Mouse (Mus musculus) heart, embryonic 15.5 days (tissue): Measurements from ENCODE around the gene H2-Q7. TPM values are rescaled to one million over a fixed set of nuclear protein-coding genes. Genes with fewer than 3 reads are reported as not detected.

Experiments used
- ATAC-seq: fragments of 200-750 bp; cut with Nextera tagmentation; replicated peaks from 2 replicates; pipeline ENCODE4 v1.8.0; 2017; ENCODE audit warnings: low read depth, moderate TSS enrichment; ENCODE audit not compliant: insufficient number of reproducible peaks, insufficient read depth, low FRiP score
- H3K27ac ChIP-seq: fragments of 300-500 bp; sonication (generic); 2 replicates; pipeline ENCODE4 v1.5.1; 2015; ENCODE audit warnings: mild to moderate bottlenecking, inconsistent platforms
- H3K27me3 ChIP-seq: fragments of 300-500 bp; sonication (generic); 2 replicates; pipeline ENCODE4 v1.6.1; 2015; ENCODE audit warnings: inconsistent platforms
- H3K36me3 ChIP-seq: fragments of 300-500 bp; sonication (generic); 2 replicates; pipeline ENCODE4 v1.6.1; 2015; ENCODE audit warnings: mild to moderate bottlenecking, inconsistent platforms
- H3K4me1 ChIP-seq: fragments of 300-500 bp; sonication (generic); replicated peaks from 2 replicates; pipeline ENCODE4 v1.6.1; 2015; ENCODE audit warnings: inconsistent platforms
- H3K4me2 ChIP-seq: fragments of 300-500 bp; sonication (generic); 2 replicates; pipeline ENCODE4 v1.6.1; 2015; ENCODE audit warnings: inconsistent platforms, mild to moderate bottlenecking, moderate library complexity
- H3K4me3 ChIP-seq: fragments of 300-500 bp; sonication (generic); 2 replicates; pipeline ENCODE4 v1.5.1; 2015; ENCODE audit warnings: mild to moderate bottlenecking, inconsistent platforms
- H3K9ac ChIP-seq: fragments of 300-500 bp; sonication (generic); 2 replicates; pipeline ENCODE4 v1.6.1; 2015; ENCODE audit warnings: mild to moderate bottlenecking, inconsistent platforms
- H3K9me3 ChIP-seq: fragments of 300-500 bp; sonication (generic); replicated peaks from 2 replicates; pipeline ENCODE4 v1.6.1; 2016; ENCODE audit warnings: inconsistent platforms
- WGBS: fragments of 180-500 bp; shearing (Covaris S2); methylation state at CpG from one replicate; pipeline ENCODE4 v1.1.7; 2015; ENCODE audit warnings: mixed read lengths; 5-methylcytosine and 5-hydroxymethylcytosine counted together
- polyA plus RNA-seq: library from polyadenylated mRNA; unstranded; fragments of >200 nt; fragmentation: Nextera tagmentation; extraction: Ambion mirVana; gene quantifications from 2 replicates; pipeline ENCODE4 v1.2.1, GENCODE M21; 2015

Gene H2-Q7
- polyA plus RNA-seq, 1 experiment from 2014 or later = 0.98 TPM

DNA sequence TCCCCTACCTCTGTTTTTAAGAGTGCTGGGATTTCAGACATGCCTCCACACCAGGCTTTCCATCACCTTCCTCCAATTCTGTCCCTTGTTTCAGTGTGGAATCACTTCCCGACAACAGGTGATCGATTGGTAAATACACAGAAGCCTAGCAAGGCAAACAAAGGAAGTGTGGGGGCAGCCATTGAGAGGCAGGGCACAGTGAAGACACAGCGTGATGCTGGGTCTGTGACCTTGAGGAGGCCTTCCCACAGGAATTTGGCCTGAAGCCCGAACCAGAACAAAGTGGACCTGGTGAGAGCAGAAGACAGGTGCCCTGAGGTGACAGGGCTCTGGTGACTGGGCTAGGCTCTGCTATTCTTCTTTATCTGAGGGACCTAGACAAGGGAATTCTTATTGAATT, 46.7 kb downstream of the H2-Q7 start:
- Histone ChIP-seq H3K9me3 (no peaks in the 10 kb centered on the region), H3K27me3 (peaks cover 8% of the 10 kb centered on the region; the same call in 1 of the 2 replicates), H3K27ac (peak overlapping the region; percentile 57), H3K4me1 (peaks cover 4% of the 10 kb centered on the region; the same call in 1 of the 2 replicates), H3K4me2 (no peak overlapping the region), H3K36me3 (no peaks in the 10 kb centered on the region), H3K9ac (no peak overlapping the region), H3K4me3 (no peak overlapping the region)
- 21% methylated on average over 4 of the region's 4 CpGs for WGBS
- peak; percentile 72 for ATAC-seq

DNA sequence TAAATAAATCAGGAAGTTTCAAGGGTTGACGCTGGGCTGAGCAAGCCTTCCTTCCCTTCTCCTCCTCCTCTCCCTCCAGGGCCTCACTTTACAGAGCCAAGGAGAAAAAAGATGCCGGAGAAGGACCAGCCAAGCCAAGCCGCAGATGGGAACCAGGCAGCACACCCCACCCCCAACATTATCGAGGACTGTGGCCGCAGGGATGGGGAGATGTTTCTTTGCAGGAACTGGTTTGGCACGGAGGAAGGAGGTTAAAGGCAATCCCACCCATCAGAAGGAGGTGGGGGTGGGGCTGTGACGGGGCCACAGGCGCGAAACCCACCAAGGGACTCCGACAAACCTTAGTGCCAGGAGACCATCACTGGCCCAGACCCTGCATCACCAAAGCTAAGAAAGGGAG, 47.8 kb downstream of the H2-Q7 start:
- no peak for ATAC-seq
- H3K9ac ChIP-seq = no peak overlapping the region
- 46% methylated on average over 10 of the region's 10 CpGs for WGBS

DNA sequence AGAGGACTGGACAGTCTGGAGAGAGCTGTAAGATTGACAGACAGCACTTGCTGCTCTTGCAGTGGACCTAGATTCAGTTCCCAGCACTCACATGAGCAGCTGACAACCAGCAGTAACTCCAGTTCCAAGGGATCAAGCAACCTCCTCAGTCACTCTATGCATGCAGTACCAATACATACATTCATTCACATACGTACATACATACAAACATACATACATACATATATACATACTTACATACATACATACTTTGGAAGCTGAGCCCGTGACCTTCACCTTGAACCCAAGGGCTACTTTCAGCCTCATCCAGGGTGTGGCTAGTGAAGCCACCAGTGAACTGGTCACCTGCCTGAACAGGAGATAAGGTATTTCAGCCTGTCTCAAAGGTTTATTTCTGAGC, 49.1 kb downstream of the H2-Q7 start:
- no peaks in the 10 kb centered on the region for H3K36me3 ChIP-seq
- H3K27me3 ChIP-seq = peaks cover 8% of the 10 kb centered on the region; the same call in 1 of the 2 replicates
- H3K4me3 ChIP-seq = no peak overlapping the region
- ATAC-seq = no peak
- H3K9ac ChIP-seq = no peak overlapping the region
- no peak overlapping the region for H3K4me2 ChIP-seq
- H3K9me3 ChIP-seq = no peaks in the 10 kb centered on the region
- H3K27ac ChIP-seq = no peak overlapping the region
- 89% methylated on average over 2 of the region's 2 CpGs for WGBS
- H3K4me1 ChIP-seq = peaks cover 4% of the 10 kb centered on the region; the same call in 1 of the 2 replicates

More for the DNA sequence above, 47.8 kb downstream of the H2-Q7 start:
- Histone ChIP-seq H3K4me2 (no peak overlapping the region), H3K36me3 (no peaks in the 10 kb centered on the region), H3K9me3 (no peaks in the 10 kb centered on the region), H3K27ac (no peak overlapping the region), H3K27me3 (peaks cover 8% of the 10 kb centered on the region; the same call in 1 of the 2 replicates), H3K4me1 (peaks cover 4% of the 10 kb centered on the region; the same call in 1 of the 2 replicates), H3K4me3 (no peak overlapping the region)

DNA sequence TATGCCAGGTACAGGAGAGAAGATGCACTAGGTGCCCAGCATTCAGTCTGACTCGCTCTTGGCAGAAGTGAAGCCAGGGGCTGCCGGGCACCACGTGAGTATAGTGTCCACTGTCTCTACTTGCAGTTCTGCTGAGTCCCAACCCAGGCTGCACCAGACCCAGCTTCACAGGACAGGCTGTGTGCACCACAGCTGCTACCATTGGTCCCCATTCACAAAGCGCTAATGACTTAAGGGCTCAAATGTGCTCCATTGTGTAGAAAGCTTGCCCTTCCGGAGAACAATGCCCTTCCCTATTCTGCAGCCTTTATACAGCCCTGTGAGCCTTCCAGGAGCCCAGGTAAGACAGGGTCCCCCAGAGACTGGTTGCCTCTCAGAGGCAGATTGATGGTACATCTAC, 51.4 kb downstream of the H2-Q7 start:
- WGBS = 75% methylated on average over 5 of the region's 5 CpGs
- no peak for ATAC-seq
- H3K27me3 ChIP-seq = peaks cover 8% of the 10 kb centered on the region; the same call in 1 of the 2 replicates
- no peaks in the 10 kb centered on the region for H3K9me3 ChIP-seq
- no peak overlapping the region for H3K27ac ChIP-seq
- no peak overlapping the region for H3K4me2 ChIP-seq
- H3K36me3 ChIP-seq = no peaks in the 10 kb centered on the region
- no peak overlapping the region for H3K4me3 ChIP-seq
- no peak overlapping the region for H3K9ac ChIP-seq
- H3K4me1 ChIP-seq = peaks cover 4% of the 10 kb centered on the region; the same call in 1 of the 2 replicates

Other genes starting within 250 kb of the H2-Q7 start
- gene Ltb, start 244.7 kb upstream of the H2-Q7 start, polyA plus RNA-seq = 1.5 and 4.8 TPM in 2 replicates
- 0.43 TPM in 1 of 2 replicates, not detected in the other for gene Tnf, start 237.1 kb upstream of the H2-Q7 start, polyA plus RNA-seq
- gene Lta, start 233.8 kb upstream of the H2-Q7 start, polyA plus RNA-seq = 0.09 and 0.62 TPM in 2 replicates
- 0.35 and 0.48 TPM in 2 replicates for gene Gm16181, start 218.3 kb upstream of the H2-Q7 start, polyA plus RNA-seq
- gene Atp6v1g2, start 205.5 kb upstream of the H2-Q7 start, polyA plus RNA-seq = 8.9 and 9.4 TPM in 2 replicates
- gene Nfkbil1, start 203.4 kb upstream of the H2-Q7 start, polyA plus RNA-seq = 7.8 and 9.1 TPM in 2 replicates
- 213 and 268 TPM in 2 replicates for gene Ddx39b, start 197.4 kb upstream of the H2-Q7 start, polyA plus RNA-seq
- 56.6 and 101 TPM in 2 replicates for gene H2-D1, start 176.4 kb upstream of the H2-Q7 start, polyA plus RNA-seq
- gene H2-Q1, start 118.8 kb upstream of the H2-Q7 start, polyA plus RNA-seq = 0.06 and 0.09 TPM in 2 replicates
- 1.3 and 1.6 TPM in 2 replicates for gene H2-Q2, start 96.9 kb upstream of the H2-Q7 start, polyA plus RNA-seq
- gene H2-Q4, start 59.5 kb upstream of the H2-Q7 start, polyA plus RNA-seq = 2.1 and 5.5 TPM in 2 replicates
- gene H2-Q6, start 14.3 kb upstream of the H2-Q7 start, polyA plus RNA-seq = 0.43 and 1.8 TPM in 2 replicates
- gene H2-Q10, start 30.9 kb downstream of the H2-Q7 start, polyA plus RNA-seq = 0.58 and 2.5 TPM in 2 replicates
- gene Pou5f1, start 66.9 kb downstream of the H2-Q7 start, polyA plus RNA-seq = not detected in 2 replicates
- gene Tcf19, start 77.7 kb downstream of the H2-Q7 start, polyA plus RNA-seq = 51.8 and 63.3 TPM in 2 replicates
- gene Cchcr1, start 77.9 kb downstream of the H2-Q7 start, polyA plus RNA-seq = 12.8 and 15.4 TPM in 2 replicates
- gene Psors1c2, start 94.0 kb downstream of the H2-Q7 start, polyA plus RNA-seq = 1.8 and 2.3 TPM in 2 replicates
- gene Cdsn, start 113.0 kb downstream of the H2-Q7 start, polyA plus RNA-seq = 0.47 and 0.59 TPM in 2 replicates
- gene 2300002M23Rik, start 128.3 kb downstream of the H2-Q7 start, polyA plus RNA-seq = not detected in 2 replicates
- 2.7 and 5.6 TPM in 2 replicates for gene Sfta2, start 162.4 kb downstream of the H2-Q7 start, polyA plus RNA-seq
- gene Gm9573, start 187.5 kb downstream of the H2-Q7 start, polyA plus RNA-seq = not detected in 2 replicates
- gene Mucl3, start 204.5 kb downstream of the H2-Q7 start, polyA plus RNA-seq = 0.22 and 0.23 TPM in 2 replicates
- gene Vars2, start 228.4 kb downstream of the H2-Q7 start, polyA plus RNA-seq = 11.1 and 16.2 TPM in 2 replicates
- gene Gtf2h4, start 234.6 kb downstream of the H2-Q7 start, polyA plus RNA-seq = 21.3 and 28.7 TPM in 2 replicates